Mouse (Mus musculus): ENCODE data around the gene 1700001P01Rik.
"Not testable (repeated sequence)": the region's sequence is repeated elsewhere in the genome, so short reads cannot be mapped to it uniquely, and the experiment has no call there.

DNA sequence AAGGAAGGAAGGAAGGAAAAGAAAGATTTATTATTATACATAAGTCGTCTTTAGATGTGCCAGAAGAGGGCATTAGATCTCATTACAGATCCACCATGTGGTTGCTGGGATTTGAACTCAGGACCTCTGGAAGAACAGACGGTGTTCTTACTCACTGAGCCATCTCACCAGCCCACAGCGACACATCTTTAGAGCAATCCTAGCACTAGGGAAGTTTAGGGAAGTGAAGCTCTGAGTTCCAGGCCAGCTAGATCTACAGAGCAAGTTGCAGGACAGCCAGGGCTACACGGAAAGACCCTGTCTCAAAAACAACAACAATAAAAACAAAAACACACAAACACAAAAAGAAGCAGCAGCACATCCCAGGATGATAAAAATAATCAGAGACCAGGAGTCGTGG lies 40.9 kb downstream of the 1700001P01Rik start:
- not testable (repeated sequence) for TF ChIP-seq CTCF (conservative IDR thresholded peaks at IDR 0.05; ENCODE audit: insufficient read depth, insufficient read length, low read depth, low read length); POLR2A (IDR thresholded peaks at IDR 0.05; ENCODE audit: low read depth, low read length)

All from kidney, adult 2 months (tissue).